Mouse (Mus musculus) bone marrow macrophage, adult 2 months (primary cell): ENCODE results near the gene AU022252.

ENCODE experiments used
- CTCF ChIP-seq: IDR thresholded peaks from 2 replicates; pipeline ENCODE4 v1.5.1; 2012; ENCODE audit warnings: low read depth, mild to moderate bottlenecking, low read length, moderate library complexity
- POLR2A ChIP-seq: IDR thresholded peaks from 2 replicates; pipeline ENCODE4 v1.6.1; 2012; ENCODE audit warnings: mild to moderate bottlenecking, low read depth, low read length, borderline replicate concordance

DNA sequence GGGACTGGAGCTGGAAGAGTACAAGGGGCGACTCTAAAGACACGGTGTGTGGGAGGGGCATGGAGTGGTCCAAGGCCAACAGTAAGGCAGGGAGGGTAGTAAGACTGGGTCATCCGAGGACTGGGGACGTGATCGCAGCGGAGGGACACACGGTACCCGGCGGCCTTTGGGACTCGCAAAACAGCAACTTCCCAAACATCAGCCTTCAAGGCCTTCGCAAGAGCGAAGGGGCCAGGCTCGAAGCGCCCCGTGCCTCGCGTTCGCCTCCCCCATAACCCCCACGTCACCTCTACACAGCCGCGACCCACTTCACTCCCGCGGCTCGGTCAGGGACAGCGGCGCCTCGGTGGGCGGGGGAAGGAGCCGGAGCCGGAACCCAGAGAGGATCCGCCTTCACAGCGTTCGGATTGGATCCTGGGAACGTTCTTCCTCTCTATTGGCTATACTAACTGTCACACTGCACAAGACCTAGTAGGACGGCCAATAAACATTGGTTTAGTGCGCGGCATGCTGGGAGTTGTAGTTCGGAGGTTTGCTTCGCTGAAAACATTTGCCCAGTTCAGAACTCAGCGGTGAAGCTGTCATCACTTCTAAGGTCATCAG is 58.6 kb downstream of the AU022252 start, which contains the start of gene Zfp691:
- TF ChIP-seq POLR2A: no peak
- no peak for TF ChIP-seq CTCF
